Mouse (Mus musculus) Patski (cell line): ENCODE results near the gene Trmt2a. TPM values are rescaled to one million over a fixed set of nuclear protein-coding genes. Genes with fewer than 3 reads are reported as not detected.

Source experiments
- ATAC-seq: fragments of 100-300 bp; one replicate; pipeline ENCODE4 v1.8.0; 2021
- CTCF ChIA-PET: fragments of 350-600 bp; sonication (Branson Sonifier 250); formaldehyde crosslinking; loops from one replicate; lab custom pipeline; 2022; ENCODE audit warnings: inconsistent platforms; lab: Charles Lee
- POLR2A ChIA-PET: fragments of 350-600 bp; sonication (Branson Sonifier 250); formaldehyde crosslinking; loops from one replicate; lab custom pipeline; 2022; ENCODE audit warnings: antibody characterized with exemption, inconsistent platforms; lab: Charles Lee
- DNase-seq: peaks from one replicate; pipeline ENCODE4 v3.0.0-alpha.2; 2011; ENCODE audit warnings: low read depth, low spot score
- H3K27me3 ChIP-seq: fragments of 371-371 bp; one replicate; pipeline ENCODE4 v1.5.1; 2021
- CTCF ChIP-seq: fragments of 100-300 bp; IDR thresholded peaks from one replicate; pipeline ENCODE4 v1.5.1; 2021
- in situ Hi-C: fragments of 300-500 bp; cut with MboI; formaldehyde crosslinking; loops from 3 replicates; pipeline ENCODE4 v1.11.1; 2018; ENCODE audit warnings: low pct_unique_long_range_greater_than_20kb, mixed read lengths
- polyA plus RNA-seq: library from polyadenylated mRNA; unstranded; gene quantifications from one replicate; pipeline ENCODE4 v1.2.3, GENCODE M21; 2021

Gene Trmt2a
- polyA plus RNA-seq, 1 experiment from 2014 or later = 66.4 TPM

GRCm38 (mm10) chr16:18214858-18215257 is 33.6 kb upstream of the Trmt2a start:
- ChIA-PET POLR2A (no interaction called here), CTCF (no interaction called here)
- no peak for TF ChIP-seq CTCF
- in situ Hi-C loops = loop anchor here (5.0 kb wide), 3 partner anchors 38 to 163 kb away; partner anchors contain the start of gene Dgcr6
- no peak for ATAC-seq
- no peaks in the 10 kb centered on the region for H3K27me3 ChIP-seq
- DNase-seq = no peak

- POLR2A ChIA-PET = no interaction called here
- no peak for TF ChIP-seq CTCF
- CTCF ChIA-PET = no interaction called here
- H3K27me3 ChIP-seq = no peaks in the 10 kb centered on the region
- in situ Hi-C loops = no loop called here
- DNase-seq (no peak), ATAC-seq (no peak)
These were observed 30.9 kb upstream of the Trmt2a start, which contains the start of gene Ccdc188 for GRCm38 (mm10) chr16:18217579-18217978. Gene Ccdc188 (plus strand): TSS chr16:18217879.

DNA sequence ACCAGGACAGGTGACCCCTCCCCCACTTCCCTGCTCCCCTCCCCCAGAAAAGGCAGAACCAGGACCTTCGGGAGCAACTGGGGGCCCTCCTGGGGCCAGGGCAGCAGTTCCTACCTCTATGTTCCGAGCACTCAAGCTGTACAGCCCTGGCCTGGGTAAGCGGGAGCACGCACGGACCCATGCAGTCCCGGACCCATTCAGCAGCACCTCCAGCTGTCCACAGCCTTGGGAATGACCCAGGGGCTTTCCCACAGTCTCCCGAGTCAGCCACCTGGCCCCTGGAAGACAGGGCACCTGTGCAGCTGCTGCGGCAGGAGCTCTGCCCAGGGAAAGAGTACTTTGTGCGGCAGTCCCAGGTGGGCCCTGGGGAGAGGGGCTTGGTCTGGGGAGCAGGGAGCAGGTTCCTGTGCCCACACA is 29.9 kb upstream of the Trmt2a start:
- POLR2A ChIA-PET = no interaction called here
- no peak for DNase-seq
- in situ Hi-C loops = no loop called here
- H3K27me3 ChIP-seq = no peaks in the 10 kb centered on the region
- no peak for ATAC-seq
- CTCF ChIA-PET = no interaction called here
- TF ChIP-seq CTCF = no peak

DNA sequence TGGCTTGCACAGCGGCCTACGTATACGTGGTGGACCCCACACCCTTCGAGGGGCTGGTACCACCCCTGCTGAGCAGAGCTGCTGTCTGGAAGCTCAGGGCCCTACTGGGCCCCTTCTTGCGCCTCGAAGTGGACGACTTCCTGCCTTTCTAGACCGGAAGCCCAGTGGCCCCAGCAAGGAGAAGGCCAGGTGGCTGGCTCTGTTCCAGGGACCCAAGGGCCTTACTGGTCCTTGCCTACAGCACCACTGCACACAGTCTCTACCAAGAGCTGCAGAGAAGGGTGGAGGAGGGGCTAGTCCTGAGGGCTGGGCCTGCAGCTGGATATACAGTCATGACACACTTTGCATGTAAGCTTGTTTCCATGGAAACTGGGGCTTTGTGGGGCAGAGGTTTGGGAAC is 28.5 kb upstream of the Trmt2a start:
- in situ Hi-C loops = no loop called here
- H3K27me3 ChIP-seq = no peaks in the 10 kb centered on the region
- ATAC-seq (no peak), DNase-seq (no peak)
- no peak for TF ChIP-seq CTCF
- CTCF ChIA-PET = no interaction called here
- POLR2A ChIA-PET = interaction anchor here (0.6 kb wide), 1 partner anchor 15 kb away, joined by 3 read pairs; the partner anchor contains the start of gene Zdhhc8

- ATAC-seq (no peak), DNase-seq (no peak)
- no peak for TF ChIP-seq CTCF
- no peaks in the 10 kb centered on the region for H3K27me3 ChIP-seq
- ChIA-PET CTCF (no interaction called here), POLR2A (no interaction called here)
- in situ Hi-C loops = no loop called here
These were observed 27.5 kb upstream of the Trmt2a start for GRCm38 (mm10) chr16:18220856-18221542.

DNA sequence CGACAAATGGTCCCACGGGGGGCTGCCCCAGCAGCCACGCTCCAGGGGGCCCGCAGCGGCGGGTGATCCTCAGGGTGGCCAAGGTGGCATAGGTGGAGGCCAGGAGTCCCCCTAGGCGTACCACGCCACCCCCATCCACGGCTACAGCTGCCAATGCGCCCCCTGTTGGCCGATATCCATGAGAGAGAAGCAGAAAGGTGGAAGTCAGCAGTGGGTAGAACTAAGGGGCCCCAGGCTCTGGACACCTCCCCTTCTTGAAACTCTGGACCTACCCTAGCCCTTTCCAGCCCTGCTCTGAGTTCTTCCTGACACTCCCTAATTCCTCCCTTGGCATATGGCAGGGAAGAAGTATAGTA is 27.0 kb upstream of the Trmt2a start:
- H3K27me3 ChIP-seq = no peaks in the 10 kb centered on the region
- no peak for TF ChIP-seq CTCF
- POLR2A ChIA-PET = no interaction called here
- no peak for ATAC-seq
- no peak for DNase-seq
- CTCF ChIA-PET = no interaction called here
- in situ Hi-C loops = no loop called here

DNA sequence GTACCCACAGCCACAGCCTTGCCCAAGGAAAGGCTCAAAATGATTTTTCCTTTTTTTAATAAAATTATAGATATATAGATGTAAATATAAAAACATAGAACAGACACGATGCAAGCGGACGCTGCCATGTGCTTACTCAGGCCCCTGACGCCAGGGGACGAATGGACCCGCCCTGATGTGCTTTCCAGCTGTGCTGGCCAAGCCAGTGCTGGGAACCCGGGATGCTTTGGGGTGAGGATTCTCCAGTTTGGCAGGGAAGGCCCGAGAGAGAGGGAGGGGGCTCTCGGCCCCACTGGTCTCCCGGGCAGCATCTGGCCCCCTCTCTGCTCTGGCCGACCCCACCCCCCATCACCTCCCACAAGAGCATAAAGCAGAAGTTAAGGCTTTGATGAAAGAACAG is 26.3 kb upstream of the Trmt2a start:
- no peak for DNase-seq
- in situ Hi-C loops = no loop called here
- no peak for ATAC-seq
- H3K27me3 ChIP-seq = no peaks in the 10 kb centered on the region
- no peak for TF ChIP-seq CTCF
- POLR2A ChIA-PET = no interaction called here
- CTCF ChIA-PET = interaction anchor here (2.0 kb wide), 1 partner anchor 11 kb away, joined by 8 read pairs; no protein-coding TSS in a partner anchor

DNA sequence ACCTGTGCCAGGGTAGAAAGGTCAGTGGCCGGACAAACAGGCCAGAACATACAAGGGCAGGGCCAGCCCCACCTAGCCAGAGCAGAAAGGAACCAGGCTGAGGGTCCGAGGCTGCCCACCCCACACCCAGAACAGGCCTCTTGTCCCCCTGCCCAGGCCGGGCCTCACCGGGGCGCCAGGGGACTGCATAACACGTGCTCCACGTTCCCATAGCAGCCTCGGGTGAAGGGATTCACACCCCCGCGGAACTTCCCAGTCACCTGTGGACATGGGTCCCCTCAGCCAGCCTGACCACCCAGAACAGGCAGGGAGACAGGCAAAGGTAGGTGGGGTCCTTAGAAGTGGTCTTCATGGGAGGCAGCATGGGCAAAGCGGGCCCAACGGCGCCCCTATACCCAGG is 21.3 kb upstream of the Trmt2a start:
- ChIA-PET POLR2A (no interaction called here), CTCF (no interaction called here)
- H3K27me3 ChIP-seq = no peaks in the 10 kb centered on the region
- in situ Hi-C loops = no loop called here
- ATAC-seq (no peak), DNase-seq (no peak)
- no peak for TF ChIP-seq CTCF

GRCm38 (mm10) chr16:18227897-18228422 is 20.5 kb upstream of the Trmt2a start:
- ATAC-seq = no peak
- DNase-seq = no peak
- in situ Hi-C loops = no loop called here
- CTCF ChIA-PET = interaction anchor here (2.5 kb wide), 1 partner anchor 17 kb away, joined by 8 read pairs; no protein-coding TSS in a partner anchor
- H3K27me3 ChIP-seq = no peaks in the 10 kb centered on the region
- TF ChIP-seq CTCF = no peak
- POLR2A ChIA-PET = no interaction called here

GRCm38 (mm10) chr16:18228856-18229255 is 19.6 kb upstream of the Trmt2a start:
- ChIA-PET CTCF (interaction anchor here (1.1 to 2.5 kb wide), 2 partner anchors 11 to 18 kb away, joined by 3 to 8 read pairs; no protein-coding TSS in a partner anchor), POLR2A (no interaction called here)
- DNase-seq = no peak
- in situ Hi-C loops = no loop called here
- H3K27me3 ChIP-seq = no peaks in the 10 kb centered on the region
- TF ChIP-seq CTCF = no peak
- no peak for ATAC-seq

DNA sequence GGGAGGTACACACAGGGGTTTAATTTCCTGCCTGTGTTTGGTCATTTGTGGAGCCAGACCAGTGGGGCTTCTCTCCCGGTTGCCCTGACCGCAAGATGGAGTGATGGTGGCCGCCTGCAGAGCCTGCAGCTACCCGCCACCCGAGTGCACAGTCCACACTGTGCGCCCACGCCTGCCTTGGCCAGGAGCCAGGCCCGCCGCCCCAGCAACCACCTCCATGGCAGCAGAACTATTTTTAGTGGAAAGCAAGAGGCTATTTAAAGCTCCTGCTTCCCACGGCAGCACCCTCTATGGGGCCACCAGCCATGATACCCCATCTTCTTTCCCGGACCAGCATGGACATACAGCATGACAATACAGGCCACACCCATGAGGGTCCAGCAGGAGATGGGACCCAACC is 18.9 kb upstream of the Trmt2a start:
- no peak for DNase-seq
- no peaks in the 10 kb centered on the region for H3K27me3 ChIP-seq
- ChIA-PET POLR2A (interaction anchor here (1.2 kb wide), 1 partner anchor 10 kb away, joined by 3 read pairs; no protein-coding TSS in a partner anchor), CTCF (interaction anchor here (1.1 to 2.5 kb wide), 2 partner anchors 10 to 19 kb away, joined by 3 to 8 read pairs; no protein-coding TSS in a partner anchor)
- ATAC-seq = no peak
- in situ Hi-C loops = no loop called here
- TF ChIP-seq CTCF = no peak
